Mouse (Mus musculus) MEL (cell line): ENCODE results near the gene Cacnb3. TPM values are rescaled to one million over a fixed set of nuclear protein-coding genes. Genes with fewer than 3 reads are reported as not detected.

Experiments used
- DNase-seq: peaks from one replicate; pipeline ENCODE4 v3.0.0; 2011; ENCODE audit warnings: low read depth, low spot score
- H3K27ac ChIP-seq: 2 replicates; pipeline ENCODE4 v1.5.1; 2012; ENCODE audit warnings: low read depth, mild to moderate bottlenecking, control low read depth, low read length, moderate library complexity; ENCODE audit not compliant: control insufficient read depth
- H3K27me3 ChIP-seq, 2 experiments: fragments of 150-350 bp in 1 of 2; sonication (generic) in 1 of 2; 2 replicates each; pipeline ENCODE4 v1.6.1; 2012; ENCODE audit warnings: low read length in 2 of 2, mild to moderate bottlenecking in 2 of 2, improper control_type of control experiment in 1 of 2, moderate library complexity in 1 of 2; ENCODE audit not compliant: insufficient read depth in 2 of 2, control insufficient read depth in 1 of 2
- H3K36me3 ChIP-seq, 2 experiments: 2 replicates each; pipeline ENCODE4 v1.6.1; 2012 to 2014; ENCODE audit warnings: low read length in 2 of 2, improper control_type of control experiment in 1 of 2, inconsistent platforms in 1 of 2, mild to moderate bottlenecking in 1 of 2; ENCODE audit not compliant: insufficient read depth in 2 of 2, control insufficient read depth in 1 of 2
- H3K4me1 ChIP-seq, 2 experiments: fragments of 150-350 bp in 1 of 2; sonication (generic) in 1 of 2; 2 replicates each; pipeline ENCODE4 v1.6.1; 2012; ENCODE audit warnings: low read length in 2 of 2, improper control_type of control experiment in 1 of 2, mild to moderate bottlenecking in 1 of 2; ENCODE audit not compliant: insufficient read depth in 2 of 2, control insufficient read depth in 1 of 2
- H3K4me3 ChIP-seq, 2 experiments: fragments of 150-350 bp in 1 of 2; sonication (generic) in 1 of 2; 2 replicates each; pipeline ENCODE4 v1.5.1; 2012; ENCODE audit warnings: low read depth in 2 of 2, low read length in 2 of 2, mild to moderate bottlenecking in 2 of 2, moderate library complexity in 2 of 2, control low read depth in 1 of 2, improper control_type of control experiment in 1 of 2; ENCODE audit not compliant: control insufficient read depth in 1 of 2, insufficient read depth in 1 of 2
- H3K79me2 ChIP-seq: 2 replicates; pipeline ENCODE4 v1.6.1; 2012; ENCODE audit warnings: mild to moderate bottlenecking, low read length, moderate library complexity; ENCODE audit not compliant: control insufficient read depth, poor library complexity, insufficient read depth
- H3K9ac ChIP-seq: 2 replicates; pipeline ENCODE4 v1.6.1; 2012; ENCODE audit warnings: low read depth, mild to moderate bottlenecking, control low read depth, low read length, moderate library complexity; ENCODE audit not compliant: control insufficient read depth, poor library complexity, severe bottlenecking
- H3K9me3 ChIP-seq: fragments of 150-350 bp; sonication (generic); replicated peaks from 2 replicates; pipeline ENCODE4 v1.6.1; 2012; ENCODE audit warnings: mild to moderate bottlenecking, low read length, improper control_type of control experiment, moderate library complexity; ENCODE audit not compliant: insufficient read depth
- BHLHE40 ChIP-seq: IDR thresholded peaks from 2 replicates; pipeline ENCODE4 v1.6.1; 2012; ENCODE audit warnings: low read depth, mild to moderate bottlenecking, inconsistent platforms, low read length, improper control_type of control experiment, borderline replicate concordance
- CHD1 ChIP-seq: IDR thresholded peaks from 2 replicates; pipeline ENCODE4 v1.6.1; 2012; ENCODE audit warnings: low read depth, mild to moderate bottlenecking, inconsistent platforms, low read length, improper control_type of control experiment
- CHD2 ChIP-seq: IDR thresholded peaks from 2 replicates; pipeline ENCODE4 v1.6.1; 2011; ENCODE audit warnings: low read length, improper control_type of control experiment
- CTCF ChIP-seq, 3 experiments: IDR thresholded peaks in 2 of 3; conservative IDR thresholded peaks in 1 of 3; 2 replicates each; pipeline ENCODE4 v1.5.1; 2011 to 2012; ENCODE audit warnings: low read length in 3 of 3, low read depth in 2 of 3, mild to moderate bottlenecking in 2 of 3, improper control_type of control experiment in 1 of 3, inconsistent platforms in 1 of 3, mixed read lengths in 1 of 3, moderate library complexity in 1 of 3; ENCODE audit not compliant: control insufficient read depth in 1 of 3, insufficient read depth in 1 of 3, poor library complexity in 1 of 3, severe bottlenecking in 1 of 3
- E2F4 ChIP-seq: IDR thresholded peaks from 2 replicates; pipeline ENCODE4 v1.6.1; 2011; ENCODE audit warnings: low read depth, low read length, improper control_type of control experiment, borderline replicate concordance
- ELF1 ChIP-seq: IDR thresholded peaks from 2 replicates; pipeline ENCODE4 v1.6.1; 2014; ENCODE audit warnings: low read depth, mild to moderate bottlenecking, inconsistent platforms, low read length, improper control_type of control experiment, moderate library complexity
- EP300 ChIP-seq, 2 experiments: IDR thresholded peaks; 2 replicates each; pipeline ENCODE4 v1.6.1; 2011; ENCODE audit warnings: improper control_type of control experiment in 2 of 2, low read length in 2 of 2, low read depth in 1 of 2, mild to moderate bottlenecking in 1 of 2
- ETS1 ChIP-seq: IDR thresholded peaks from 2 replicates; pipeline ENCODE4 v1.6.1; 2012; ENCODE audit warnings: low read depth, mild to moderate bottlenecking, inconsistent platforms, low read length, improper control_type of control experiment, moderate library complexity
- GABPA ChIP-seq: IDR thresholded peaks from 2 replicates; pipeline ENCODE4 v1.6.1; 2012; ENCODE audit warnings: low read depth, mild to moderate bottlenecking, inconsistent platforms, low read length, improper control_type of control experiment, moderate library complexity
- GATA1 ChIP-seq: IDR thresholded peaks from 2 replicates; pipeline ENCODE4 v1.6.1; 2011; ENCODE audit warnings: low read depth, low read length, improper control_type of control experiment
- HCFC1 ChIP-seq: IDR thresholded peaks from 2 replicates; pipeline ENCODE4 v1.6.1; 2012; ENCODE audit warnings: low read depth, mild to moderate bottlenecking, inconsistent platforms, low read length, improper control_type of control experiment, moderate library complexity
- JUND ChIP-seq: IDR thresholded peaks from 2 replicates; pipeline ENCODE4 v1.6.1; 2011; ENCODE audit warnings: low read depth, mild to moderate bottlenecking, improper control_type of control experiment, low read length
- KAT2A ChIP-seq: conservative IDR thresholded peaks from 2 replicates; pipeline ENCODE4 v1.6.1; 2012; ENCODE audit warnings: low read depth, low read length, improper control_type of control experiment, inconsistent platforms
- MAFK ChIP-seq: IDR thresholded peaks from 2 replicates; pipeline ENCODE4 v1.6.1; 2011; ENCODE audit warnings: low read depth, mild to moderate bottlenecking, low read length, improper control_type of control experiment, borderline replicate concordance
- MAX ChIP-seq: IDR thresholded peaks from 2 replicates; pipeline ENCODE4 v1.6.1; 2011; ENCODE audit warnings: low read length, improper control_type of control experiment
- MAZ ChIP-seq: IDR thresholded peaks from 2 replicates; pipeline ENCODE4 v1.6.1; 2012; ENCODE audit warnings: low read depth, mild to moderate bottlenecking, inconsistent platforms, low read length, improper control_type of control experiment
- MEF2A ChIP-seq: IDR thresholded peaks from 2 replicates; pipeline ENCODE4 v1.6.1; 2014; ENCODE audit warnings: low read depth, mild to moderate bottlenecking, inconsistent platforms, low read length, improper control_type of control experiment; ENCODE audit not compliant: poor library complexity, insufficient replicate concordance, severe bottlenecking; ENCODE audit errors: extremely low read depth
- MXI1 ChIP-seq: IDR thresholded peaks from 2 replicates; pipeline ENCODE4 v1.6.1; 2011; ENCODE audit warnings: mild to moderate bottlenecking, low read depth, low read length, improper control_type of control experiment
- MYB ChIP-seq: IDR thresholded peaks from 2 replicates; pipeline ENCODE4 v1.6.1; 2011; ENCODE audit warnings: mild to moderate bottlenecking, low read depth, low read length, improper control_type of control experiment
- MYC ChIP-seq: IDR thresholded peaks from 2 replicates; pipeline ENCODE4 v1.6.1; 2011; ENCODE audit warnings: low read depth, mild to moderate bottlenecking, low read length, improper control_type of control experiment, moderate library complexity
- NELFE ChIP-seq: IDR thresholded peaks from 2 replicates; pipeline ENCODE4 v1.6.1; 2011; ENCODE audit warnings: low read depth, low read length, improper control_type of control experiment
- NRF1 ChIP-seq: IDR thresholded peaks from 2 replicates; pipeline ENCODE4 v1.6.1; 2014; ENCODE audit warnings: low read depth, mild to moderate bottlenecking, inconsistent platforms, low read length, improper control_type of control experiment, moderate library complexity; ENCODE audit not compliant: poor library complexity, insufficient read depth, severe bottlenecking
- POLR2A ChIP-seq, 2 experiments: IDR thresholded peaks; 2 replicates each; pipeline ENCODE4 v1.6.1; 2011 to 2012; ENCODE audit warnings: low read length in 2 of 2, mild to moderate bottlenecking in 2 of 2, control low read depth in 1 of 2, improper control_type of control experiment in 1 of 2, low read depth in 1 of 2, moderate library complexity in 1 of 2; ENCODE audit not compliant: control insufficient read depth in 1 of 2, insufficient read depth in 1 of 2, poor library complexity in 1 of 2
- POLR2AphosphoS2 ChIP-seq: IDR thresholded peaks from 2 replicates; pipeline ENCODE4 v1.6.1; 2011; ENCODE audit warnings: low read length, improper control_type of control experiment
- POLR2AphosphoS5 ChIP-seq: IDR thresholded peaks from 2 replicates; pipeline ENCODE4 v1.6.1; 2012; ENCODE audit warnings: low read depth, borderline replicate concordance, mild to moderate bottlenecking, inconsistent platforms, low read length, moderate library complexity, mixed read lengths
- RAD21 ChIP-seq: IDR thresholded peaks from 2 replicates; pipeline ENCODE4 v1.6.1; 2011; ENCODE audit warnings: mild to moderate bottlenecking, low read depth, low read length, improper control_type of control experiment
- RCOR1 ChIP-seq: IDR thresholded peaks from 2 replicates; pipeline ENCODE4 v1.6.1; 2012; ENCODE audit warnings: low read depth, mild to moderate bottlenecking, inconsistent platforms, low read length, improper control_type of control experiment
- SIN3A ChIP-seq: IDR thresholded peaks from 2 replicates; pipeline ENCODE4 v1.6.1; 2012; ENCODE audit warnings: low read length, improper control_type of control experiment, inconsistent platforms
- SMC3 ChIP-seq: IDR thresholded peaks from 2 replicates; pipeline ENCODE4 v1.6.1; 2011; ENCODE audit warnings: low read depth, low read length, improper control_type of control experiment
- TAL1 ChIP-seq: IDR thresholded peaks from 2 replicates; pipeline ENCODE4 v1.6.1; 2012; ENCODE audit warnings: mild to moderate bottlenecking, inconsistent platforms, low read length, moderate library complexity, mixed read lengths
- TCF12 ChIP-seq: IDR thresholded peaks from 2 replicates; pipeline ENCODE4 v1.6.1; 2014; ENCODE audit warnings: low read depth, mild to moderate bottlenecking, inconsistent platforms, low read length, improper control_type of control experiment, moderate library complexity
- UBTF ChIP-seq: IDR thresholded peaks from 2 replicates; pipeline ENCODE4 v1.6.1; 2012; ENCODE audit warnings: low read depth, mild to moderate bottlenecking, inconsistent platforms, low read length, improper control_type of control experiment, moderate library complexity, borderline replicate concordance; ENCODE audit not compliant: insufficient read depth
- USF1 ChIP-seq: IDR thresholded peaks from 2 replicates; pipeline ENCODE4 v1.6.1; 2014; ENCODE audit warnings: low read depth, mild to moderate bottlenecking, inconsistent platforms, low read length, improper control_type of control experiment, moderate library complexity
- USF2 ChIP-seq, 2 experiments: IDR thresholded peaks; 2 replicates each; pipeline ENCODE4 v1.6.1; 2011 to 2012; ENCODE audit warnings: improper control_type of control experiment in 2 of 2, low read length in 2 of 2, borderline replicate concordance in 1 of 2, inconsistent platforms in 1 of 2, low read depth in 1 of 2, mild to moderate bottlenecking in 1 of 2; ENCODE audit not compliant: insufficient read depth in 1 of 2
- ZC3H11A ChIP-seq: IDR thresholded peaks from 2 replicates; pipeline ENCODE4 v1.6.1; 2012; ENCODE audit warnings: low read depth, mild to moderate bottlenecking, inconsistent platforms, low read length, improper control_type of control experiment
- ZKSCAN1 ChIP-seq: IDR thresholded peaks from 2 replicates; pipeline ENCODE4 v1.6.1; 2012; ENCODE audit warnings: low read depth, mild to moderate bottlenecking, inconsistent platforms, low read length, improper control_type of control experiment, moderate library complexity
- ZMIZ1 ChIP-seq: IDR thresholded peaks from 2 replicates; pipeline ENCODE4 v1.6.1; 2012; ENCODE audit warnings: low read depth, mild to moderate bottlenecking, inconsistent platforms, low read length, improper control_type of control experiment, moderate library complexity
- ZNF384 ChIP-seq: IDR thresholded peaks from 2 replicates; pipeline ENCODE4 v1.6.1; 2012; ENCODE audit warnings: low read depth, mild to moderate bottlenecking, inconsistent platforms, low read length, improper control_type of control experiment
- polyA plus RNA-seq, 2 experiments: library from polyadenylated mRNA; stranded (reverse) in 1 of 2; unstranded in 1 of 2; fragments of >175 nt in 1 of 2; fragments of >200 nt in 1 of 2; gene quantifications; 2 replicates each; pipeline versions ENCODE4 v1.2.1 to v1.2.4; 2012; ENCODE audit warnings: low replicate concordance in 2 of 2, low read depth in 1 of 2; ENCODE audit not compliant: insufficient read length in 2 of 2, insufficient read depth in 1 of 2, missing spikeins in 1 of 2
- total RNA-seq: library from RNA; depleted of rRNA; stranded (reverse); fragments of 300-350 nt; gene quantifications from 2 replicates; pipeline ENCODE4 v1.2.3, GENCODE M21; 2012

Cacnb3 gene
- total and polyA plus RNA-seq, 3 experiments = 1.4 to 8.5 TPM; not detected in 1

- H3K9me3 ChIP-seq = no peaks in the 10 kb centered on the region
- H3K4me1 ChIP-seq = peaks cover 26 to 53% of the 10 kb centered on the region in 2 experiments
- H3K79me2 ChIP-seq = peaks cover 51% of the 10 kb centered on the region
- H3K4me3 ChIP-seq = no peak overlapping the region
- H3K36me3 ChIP-seq = peaks cover 22 to 44% of the 10 kb centered on the region in 2 experiments
- peak overlapping the region; percentile 72 for H3K9ac ChIP-seq
- DNase-seq = no peak
- H3K27me3 ChIP-seq = no peaks in the 10 kb centered on the region
- peak overlapping the region; percentile 74 for H3K27ac ChIP-seq
- TF ChIP-seq POLR2A (IDR thresholded peaks at IDR 0.05; ENCODE audit: control insufficient read depth in 1 of 2, insufficient read depth in 1 of 2, low read depth in 1 of 2, low read length in 2 of 2, poor library complexity in 1 of 2) (no peak), MAX (no peak), SMC3 (no peak), USF2 (IDR thresholded peaks at IDR 0.05; ENCODE audit: borderline replicate concordance in 1 of 2, insufficient read depth in 1 of 2, low read depth in 1 of 2, low read length in 2 of 2) (no peak), ETS1 (peak; percentile 46), CHD1 (0 out of 2 replicates have a peak, but pooled peaks have one; percentile 68), CTCF (IDR thresholded peaks at IDR 0.05 in 2 of 3, conservative IDR thresholded peaks at IDR 0.05 in 1 of 3; ENCODE audit: control insufficient read depth in 1 of 3, insufficient read depth in 1 of 3, low read depth in 2 of 3, low read length in 3 of 3, poor library complexity in 1 of 3, severe bottlenecking in 1 of 3) (no peak), POLR2AphosphoS5 (no peak), UBTF (no peak), E2F4 (no peak), ZMIZ1 (no peak), EP300 (IDR thresholded peaks at IDR 0.05; ENCODE audit: low read depth in 1 of 2, low read length in 2 of 2) (peak; percentile 76 to 81), JUND (no peak), ZKSCAN1 (no peak), CHD2 (no peak), RAD21 (no peak; the same call in 1 of the 2 replicates), GATA1 (peak; percentile 75), BHLHE40 (no peak), POLR2AphosphoS2 (0 out of 2 replicates have a peak, but pooled peaks have one; percentile 51), NRF1 (no peak), MYC (no peak), ELF1 (0 out of 2 replicates have a peak, but pooled peaks have one; percentile 35), HCFC1 (no peak), NELFE (no peak), ZNF384 (peak; percentile 69; the same call in 1 of the 2 replicates), MAZ (no peak), KAT2A (no peak), MYB (no peak), GABPA (no peak), ZC3H11A (no peak; the same call in 1 of the 2 replicates), TAL1 (peak; percentile 69), MXI1 (peak; percentile 48; the same call in 1 of the 2 replicates), RCOR1 (peak; percentile 81; the same call in 1 of the 2 replicates), MAFK (no peak), TCF12 (peak; percentile 77), USF1 (no peak), SIN3A (no peak), MEF2A (no peak)
These were observed 28.8 kb upstream of the Cacnb3 start for GRCm38 (mm10) chr15:98601832-98602190.
